Mouse (Mus musculus): ENCODE measurements around the gene Wnt2.

DNA sequence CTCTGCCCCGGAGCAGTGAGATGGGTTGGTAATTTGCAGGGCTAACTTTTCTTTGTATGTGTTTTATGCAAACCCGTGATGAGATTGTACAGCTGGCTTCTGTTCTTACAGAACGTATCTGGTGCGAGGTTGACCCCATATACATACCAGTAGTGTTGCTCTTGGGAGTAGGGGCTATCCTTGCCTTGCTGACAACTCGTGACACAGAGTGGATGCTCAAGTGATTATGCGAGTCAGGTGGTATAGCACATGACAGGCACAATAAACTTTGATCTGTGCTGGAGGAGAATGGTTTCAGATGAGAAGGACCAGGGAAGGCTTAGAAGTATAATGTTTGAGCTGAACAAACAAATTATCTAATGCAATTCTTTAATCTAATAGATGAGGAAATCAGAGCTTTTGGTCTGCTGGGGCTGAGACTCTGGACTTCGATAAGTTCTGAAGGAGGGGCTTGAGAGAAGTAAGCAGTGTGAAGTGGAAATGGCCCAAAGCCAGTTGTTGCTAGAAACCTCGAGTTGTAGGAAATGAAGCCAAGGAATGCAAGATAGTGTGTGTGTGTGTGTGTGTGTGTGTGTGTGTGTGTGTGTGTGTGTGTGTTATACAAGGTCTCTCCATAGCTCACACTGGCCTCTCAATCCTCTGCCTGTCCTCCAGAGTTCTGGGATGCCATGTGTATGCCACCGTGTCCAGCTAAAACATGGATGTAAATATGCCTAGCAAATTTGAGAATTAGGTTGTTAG is 86.3 kb downstream of the Wnt2 start:
- TF ChIP-seq CTCF (IDR thresholded peaks at IDR 0.05; ENCODE audit: extremely low read depth, insufficient read depth, insufficient read length, insufficient replicate concordance), result no peak
- no peak for TF ChIP-seq POLR2A (IDR thresholded peaks at IDR 0.05; ENCODE audit: low read depth, low read length)
